Mouse (Mus musculus) midbrain, embryonic 16.5 days (tissue): ENCODE measurements at regions not wholly inside any gene's neighbourhood (a gene's known extent, or its start where the extent isn't known, plus 50 kb on each side); places are given as distances from the start of the nearest gene placed in this dataset.
"Not testable (repeated sequence)": the region's sequence is repeated elsewhere in the genome, so short reads cannot be mapped to it uniquely, and the experiment has no call there.

Experiments used
- ATAC-seq: fragments of 200-750 bp; cut with Nextera tagmentation; 2 replicates; pipeline ENCODE4 v1.8.0; 2017; ENCODE audit warnings: moderate TSS enrichment
- H3K27ac ChIP-seq: fragments of 300-500 bp; sonication (generic); 2 replicates; pipeline ENCODE4 v1.5.1; 2014; ENCODE audit warnings: mild to moderate bottlenecking, low read length, mixed read lengths
- H3K27me3 ChIP-seq: fragments of 300-500 bp; sonication (generic); 2 replicates; pipeline ENCODE4 v1.6.1; 2014; ENCODE audit warnings: low read depth, low read length, mixed read lengths; ENCODE audit not compliant: control insufficient read depth, insufficient read depth
- H3K36me3 ChIP-seq: fragments of 300-500 bp; sonication (generic); 2 replicates; pipeline ENCODE4 v1.6.1; 2014; ENCODE audit warnings: mild to moderate bottlenecking, low read length, moderate library complexity, mixed read lengths; ENCODE audit not compliant: control insufficient read depth, insufficient read depth
- H3K4me1 ChIP-seq: fragments of 300-500 bp; sonication (generic); 2 replicates; pipeline ENCODE4 v1.6.1; 2014; ENCODE audit warnings: mild to moderate bottlenecking, low read length, mixed read lengths; ENCODE audit not compliant: control insufficient read depth, insufficient read depth
- H3K4me2 ChIP-seq: fragments of 300-500 bp; sonication (generic); 2 replicates; pipeline ENCODE4 v1.6.1; 2014; ENCODE audit warnings: mild to moderate bottlenecking, low read length, mixed read lengths
- H3K4me3 ChIP-seq: fragments of 300-500 bp; sonication (generic); 2 replicates; pipeline ENCODE4 v1.5.1; 2014; ENCODE audit warnings: low read depth, mild to moderate bottlenecking, low read length, moderate library complexity, mixed read lengths
- H3K9ac ChIP-seq: fragments of 300-500 bp; sonication (generic); 2 replicates; pipeline ENCODE4 v1.6.1; 2014; ENCODE audit warnings: low read depth, low read length, mixed read lengths
- H3K9me3 ChIP-seq: fragments of 300-500 bp; sonication (generic); replicated peaks from 2 replicates; pipeline ENCODE4 v1.6.1; 2014; ENCODE audit warnings: mild to moderate bottlenecking, low read length, mixed read lengths; ENCODE audit not compliant: control insufficient read depth, poor library complexity, severe bottlenecking
- WGBS: fragments of 180-500 bp; shearing (Covaris S2); extraction: QIAGEN DNeasy Blood & Tissue Kit; methylation state at CpG from one replicate; pipeline ENCODE4 v1.1.7; 2014; 5-methylcytosine and 5-hydroxymethylcytosine counted together

GRCm38 (mm10) chr13:80747022-80747421, 136.2 kb upstream of the Arrdc3 start:
- 0 out of 2 replicates have a peak, but pooled peaks have one; percentile 81 for ATAC-seq
- not testable (repeated sequence) for H3K4me2 ChIP-seq

More at GRCm38 (mm10) chr13:80747022-80747421, 136.2 kb upstream of the Arrdc3 start:
- H3K4me3 ChIP-seq, H3K9ac ChIP-seq, H3K27ac ChIP-seq, H3K36me3 ChIP-seq, H3K27me3 ChIP-seq, H3K9me3 ChIP-seq, H3K4me1 ChIP-seq: not testable (repeated sequence)
- 29% methylated on average over 6 of the region's 6 CpGs for WGBS
